Mouse (Mus musculus) CD4-positive helper T cell, adult 2 months (primary cell): ENCODE results near the gene Sgpp2.

Source experiments
- DNase-seq: peaks from one replicate; pipeline ENCODE4 v3.0.0-alpha.2; 2012; ENCODE audit warnings: low read depth, missing footprints, low spot score

Sgpp2 gene

GRCm38 (mm10) chr1:78448091-78448490 lies 137.9 kb downstream of the Sgpp2 start:
- no peak for DNase-seq

- no peak for DNase-seq
Observed at GRCm38 (mm10) chr1:78451070-78451854, 141.1 kb downstream of the Sgpp2 start.

GRCm38 (mm10) chr1:78452544-78452943 lies 142.4 kb downstream of the Sgpp2 start:
- DNase-seq: no peak

GRCm38 (mm10) chr1:78453886-78454285 lies 143.7 kb downstream of the Sgpp2 start:
- DNase-seq: peak; percentile 42

GRCm38 (mm10) chr1:78454659-78455058 lies 144.5 kb downstream of the Sgpp2 start:
- DNase-seq: peak; percentile 56
